Mouse (Mus musculus): ENCODE results near the gene Tut1. TPM values are rescaled to one million over a fixed set of nuclear protein-coding genes. Genes with fewer than 3 reads are reported as not detected.
A peak's percentile ranks its signal among the peaks of the same experiment; 100 is the strongest.
"Not testable (repeated sequence)": the region's sequence is repeated elsewhere in the genome, so short reads cannot be mapped to it uniquely, and the experiment has no call there.

Tut1 gene
- polyA plus RNA-seq, 1 experiment from 2014 or later = 33.6 TPM

- Histone ChIP-seq H3K27me3 (replicated peaks; ENCODE audit: control insufficient read depth, insufficient read depth, low read length) (peaks cover 12% of the 10 kb centered on the region), H3K36me3 (ENCODE audit: control insufficient read depth, insufficient read depth) (no peaks in the 10 kb centered on the region), H3K4me1 (replicated peaks; ENCODE audit: control insufficient read depth, insufficient read depth, low read length) (peaks cover 28% of the 10 kb centered on the region), H3K4me2 (ENCODE audit: low read length) (no peak overlapping the region), H3K27ac (ENCODE audit: low read length) (no peak overlapping the region), H3K9ac (replicated peaks; ENCODE audit: low read depth, low read length) (no peak overlapping the region), H3K9me3 (ENCODE audit: control insufficient read depth, low read length) (no peaks in the 10 kb centered on the region), H3K4me3 (replicated peaks; ENCODE audit: low read length) (no peak overlapping the region)
- ATAC-seq = peak; percentile 6; the same call in 1 of the 2 replicates
- 34% methylated on average over 12 of the region's 12 CpGs for WGBS
Measured at GRCm38 (mm10) chr19:8992769-8993624, 39.4 kb downstream of the Tut1 start.

- no peak overlapping the region for H3K9ac ChIP-seq (replicated peaks; ENCODE audit: low read depth, low read length)
- WGBS = 36% methylated on average over 2 of the region's 2 CpGs
- H3K4me3 ChIP-seq (replicated peaks; ENCODE audit: low read length) = no peak overlapping the region
- no peaks in the 10 kb centered on the region for H3K9me3 ChIP-seq (ENCODE audit: control insufficient read depth, low read length)
- no peaks in the 10 kb centered on the region for H3K36me3 ChIP-seq (ENCODE audit: control insufficient read depth, insufficient read depth)
- H3K27ac ChIP-seq (ENCODE audit: low read length) = no peak overlapping the region
- H3K4me1 ChIP-seq (replicated peaks; ENCODE audit: control insufficient read depth, insufficient read depth, low read length) = peaks cover 31% of the 10 kb centered on the region
- peaks cover 9% of the 10 kb centered on the region for H3K27me3 ChIP-seq (replicated peaks; ENCODE audit: control insufficient read depth, insufficient read depth, low read length)
- ATAC-seq = no peak
- no peak overlapping the region for H3K4me2 ChIP-seq (ENCODE audit: low read length)
Measured at GRCm38 (mm10) chr19:8993625-8993912, 39.9 kb downstream of the Tut1 start.

- H3K4me2 ChIP-seq (ENCODE audit: low read length) = no peak overlapping the region
- ATAC-seq = no peak
- 84% methylated on average over 10 of the region's 10 CpGs for WGBS
- H3K36me3 ChIP-seq (ENCODE audit: control insufficient read depth, insufficient read depth) = no peaks in the 10 kb centered on the region
- H3K4me3 ChIP-seq (replicated peaks; ENCODE audit: low read length) = no peak overlapping the region
- H3K27ac ChIP-seq (ENCODE audit: low read length) = no peak overlapping the region
- no peaks in the 10 kb centered on the region; the same call in 1 of the 2 replicates for H3K27me3 ChIP-seq (replicated peaks; ENCODE audit: control insufficient read depth, insufficient read depth, low read length)
- no peak overlapping the region for H3K9ac ChIP-seq (replicated peaks; ENCODE audit: low read depth, low read length)
- no peaks in the 10 kb centered on the region for H3K9me3 ChIP-seq (ENCODE audit: control insufficient read depth, low read length)
- peaks cover 17% of the 10 kb centered on the region for H3K4me1 ChIP-seq (replicated peaks; ENCODE audit: control insufficient read depth, insufficient read depth, low read length)
Measured at GRCm38 (mm10) chr19:8994813-8995607, 41.4 kb downstream of the Tut1 start.

- WGBS = 94% methylated on average over 6 of the region's 6 CpGs
Measured at GRCm38 (mm10) chr19:8996601-8997000, 43.0 kb downstream of the Tut1 start.

GRCm38 (mm10) chr19:8997546-8997945 lies 43.9 kb downstream of the Tut1 start:
- Histone ChIP-seq H3K4me1 (replicated peaks; ENCODE audit: control insufficient read depth, insufficient read depth, low read length) (peaks cover 11% of the 10 kb centered on the region), H3K9me3 (ENCODE audit: control insufficient read depth, low read length) (no peaks in the 10 kb centered on the region), H3K9ac (replicated peaks; ENCODE audit: low read depth, low read length) (no peak overlapping the region), H3K27me3 (replicated peaks; ENCODE audit: control insufficient read depth, insufficient read depth, low read length) (no peaks in the 10 kb centered on the region), H3K4me3 (replicated peaks; ENCODE audit: low read length) (no peak overlapping the region), H3K36me3 (ENCODE audit: control insufficient read depth, insufficient read depth) (no peaks in the 10 kb centered on the region), H3K4me2 (ENCODE audit: low read length) (no peak overlapping the region), H3K27ac (ENCODE audit: low read length) (no peak overlapping the region)
- peak; percentile 86 for ATAC-seq
- WGBS = 53% methylated on average over 4 of the region's 4 CpGs

More at GRCm38 (mm10) chr19:8996601-8997000, 43.0 kb downstream of the Tut1 start:
- Histone ChIP-seq H3K9ac (replicated peaks; ENCODE audit: low read depth, low read length) (no peak overlapping the region), H3K9me3 (ENCODE audit: control insufficient read depth, low read length) (no peaks in the 10 kb centered on the region), H3K27ac (ENCODE audit: low read length) (no peak overlapping the region), H3K4me1 (replicated peaks; ENCODE audit: control insufficient read depth, insufficient read depth, low read length) (peaks cover 11% of the 10 kb centered on the region), H3K36me3 (ENCODE audit: control insufficient read depth, insufficient read depth) (no peaks in the 10 kb centered on the region), H3K4me2 (ENCODE audit: low read length) (no peak overlapping the region), H3K27me3 (replicated peaks; ENCODE audit: control insufficient read depth, insufficient read depth, low read length) (no peaks in the 10 kb centered on the region), H3K4me3 (replicated peaks; ENCODE audit: low read length) (no peak overlapping the region)
- no peak for ATAC-seq

GRCm38 (mm10) chr19:8998546-8998945 lies 44.9 kb downstream of the Tut1 start:
- no peak overlapping the region for H3K27ac ChIP-seq (ENCODE audit: low read length)
- no peak overlapping the region for H3K4me2 ChIP-seq (ENCODE audit: low read length)
- no peak for ATAC-seq
- peaks cover 11% of the 10 kb centered on the region for H3K4me1 ChIP-seq (replicated peaks; ENCODE audit: control insufficient read depth, insufficient read depth, low read length)
- no peak overlapping the region for H3K4me3 ChIP-seq (replicated peaks; ENCODE audit: low read length)
- H3K9ac ChIP-seq (replicated peaks; ENCODE audit: low read depth, low read length) = no peak overlapping the region
- no peaks in the 10 kb centered on the region for H3K9me3 ChIP-seq (ENCODE audit: control insufficient read depth, low read length)
- no peaks in the 10 kb centered on the region for H3K27me3 ChIP-seq (replicated peaks; ENCODE audit: control insufficient read depth, insufficient read depth, low read length)
- WGBS = 76% methylated on average over 6 of the region's 6 CpGs
- H3K36me3 ChIP-seq (ENCODE audit: control insufficient read depth, insufficient read depth) = no peaks in the 10 kb centered on the region

GRCm38 (mm10) chr19:8999223-8999622 lies 45.6 kb downstream of the Tut1 start:
- H3K4me3 ChIP-seq (replicated peaks; ENCODE audit: low read length) = no peak overlapping the region
- 94% methylated on average over 4 of the region's 4 CpGs for WGBS
- H3K4me2 ChIP-seq (ENCODE audit: low read length) = no peak overlapping the region
- ATAC-seq = no peak
- H3K27ac ChIP-seq (ENCODE audit: low read length) = no peak overlapping the region
- no peaks in the 10 kb centered on the region for H3K36me3 ChIP-seq (ENCODE audit: control insufficient read depth, insufficient read depth)
- peaks cover 11% of the 10 kb centered on the region for H3K4me1 ChIP-seq (replicated peaks; ENCODE audit: control insufficient read depth, insufficient read depth, low read length)
- H3K9ac ChIP-seq (replicated peaks; ENCODE audit: low read depth, low read length) = no peak overlapping the region
- no peaks in the 10 kb centered on the region for H3K27me3 ChIP-seq (replicated peaks; ENCODE audit: control insufficient read depth, insufficient read depth, low read length)
- no peaks in the 10 kb centered on the region for H3K9me3 ChIP-seq (ENCODE audit: control insufficient read depth, low read length)

GRCm38 (mm10) chr19:9006915-9007314 lies 53.3 kb downstream of the Tut1 start:
- not testable (repeated sequence) for ATAC-seq; H3K4me3 ChIP-seq (replicated peaks; ENCODE audit: low read length); H3K4me2 ChIP-seq (ENCODE audit: low read length); H3K9me3 ChIP-seq (ENCODE audit: control insufficient read depth, low read length); H3K27ac ChIP-seq (ENCODE audit: low read length); H3K9ac ChIP-seq (replicated peaks; ENCODE audit: low read depth, low read length); H3K27me3 ChIP-seq (replicated peaks; ENCODE audit: control insufficient read depth, insufficient read depth, low read length); H3K36me3 ChIP-seq (ENCODE audit: control insufficient read depth, insufficient read depth); H3K4me1 ChIP-seq (replicated peaks; ENCODE audit: control insufficient read depth, insufficient read depth, low read length)
- WGBS = 99% methylated on average over 2 of the region's 2 CpGs
